Mouse (Mus musculus) CH12.LX (cell line): Measurements from ENCODE around the gene Sema3d. TPM values are rescaled to one million over a fixed set of nuclear protein-coding genes. Genes with fewer than 3 reads are reported as not detected.

Experiments
- DNase-seq: peaks from one replicate; pipeline ENCODE4 v3.0.0-alpha.2; 2013; ENCODE audit errors: extremely low read depth
- H3K27ac ChIP-seq: 2 replicates; pipeline ENCODE4 v1.5.1; 2012; ENCODE audit warnings: low read depth, mild to moderate bottlenecking, control low read depth, moderate library complexity; ENCODE audit not compliant: insufficient read depth
- H3K27me3 ChIP-seq: replicated peaks from 2 replicates; pipeline ENCODE3; 2012; ENCODE audit warnings: inconsistent platforms
- H3K36me3 ChIP-seq, 2 experiments: replicated peaks in 1 of 2; 2 replicates each; pipeline versions ENCODE3 to v1.6.1; 2012; ENCODE audit warnings: inconsistent platforms in 1 of 2, low read length in 1 of 2, mild to moderate bottlenecking in 1 of 2, mixed read lengths in 1 of 2, moderate library complexity in 1 of 2; ENCODE audit not compliant: control insufficient read depth in 1 of 2, insufficient read depth in 1 of 2
- H3K4me1 ChIP-seq, 2 experiments: 2 replicates each; pipeline ENCODE4 v1.6.1; 2012; ENCODE audit warnings: inconsistent platforms in 1 of 2, moderate library complexity in 1 of 2; ENCODE audit not compliant: insufficient read depth in 2 of 2, control insufficient read depth in 1 of 2
- H3K4me2 ChIP-seq: 2 replicates; pipeline ENCODE4 v1.6.1; 2012; ENCODE audit warnings: low read depth, mild to moderate bottlenecking, control low read depth; ENCODE audit not compliant: poor library complexity, insufficient read depth, severe bottlenecking
- H3K4me3 ChIP-seq, 3 experiments: fragments of 150-350 bp in 1 of 3; sonication (generic) in 1 of 3; replicated peaks in 1 of 3; 2 replicates each; pipeline versions ENCODE3 to v1.5.1; 2011 to 2012; ENCODE audit warnings: low read depth in 2 of 3, low read length in 2 of 3, mild to moderate bottlenecking in 2 of 3, moderate library complexity in 2 of 3, control low read depth in 1 of 3, improper control_type of control experiment in 1 of 3, inconsistent platforms in 1 of 3, mixed read lengths in 1 of 3; ENCODE audit not compliant: poor library complexity in 1 of 3
- H3K79me2 ChIP-seq: replicated peaks from 2 replicates; pipeline ENCODE4 v1.6.1; 2012; ENCODE audit warnings: mild to moderate bottlenecking, moderate library complexity; ENCODE audit not compliant: control insufficient read depth, poor library complexity, insufficient read depth, severe bottlenecking; ENCODE audit errors: extremely low read depth
- H3K9ac ChIP-seq: 2 replicates; pipeline ENCODE4 v1.6.1; 2012; ENCODE audit warnings: low read depth, mild to moderate bottlenecking, control low read depth, moderate library complexity; ENCODE audit not compliant: insufficient read depth
- H3K9me3 ChIP-seq: replicated peaks from 2 replicates; pipeline ENCODE3; 2012; ENCODE audit warnings: low read length, inconsistent platforms, mixed read lengths
- BHLHE40 ChIP-seq: IDR thresholded peaks from 2 replicates; pipeline ENCODE4 v1.6.1; 2011; ENCODE audit warnings: mild to moderate bottlenecking, low read depth, low read length, improper control_type of control experiment
- CHD1 ChIP-seq: IDR thresholded peaks from 2 replicates; pipeline ENCODE4 v1.6.1; 2012; ENCODE audit warnings: low read depth, low read length, improper control_type of control experiment, inconsistent platforms
- CHD2 ChIP-seq: IDR thresholded peaks from 2 replicates; pipeline ENCODE4 v1.6.1; 2011; ENCODE audit warnings: low read length, improper control_type of control experiment
- CTCF ChIP-seq, 2 experiments: IDR thresholded peaks in 1 of 2; conservative IDR thresholded peaks in 1 of 2; 2 replicates each; pipeline ENCODE4 v1.5.1; 2011 to 2012; ENCODE audit warnings: low read depth in 2 of 2, low read length in 2 of 2, improper control_type of control experiment in 1 of 2, inconsistent platforms in 1 of 2, mild to moderate bottlenecking in 1 of 2, moderate library complexity in 1 of 2
- E2F4 ChIP-seq: IDR thresholded peaks from 2 replicates; pipeline ENCODE4 v1.6.1; 2011; ENCODE audit warnings: low read depth, low read length, improper control_type of control experiment; ENCODE audit not compliant: insufficient replicate concordance
- ELF1 ChIP-seq: IDR thresholded peaks from 2 replicates; pipeline ENCODE4 v1.6.1; 2014; ENCODE audit warnings: low read depth, mild to moderate bottlenecking, inconsistent platforms, low read length, improper control_type of control experiment
- HCFC1 ChIP-seq: IDR thresholded peaks from 2 replicates; pipeline ENCODE4 v1.6.1; 2012; ENCODE audit warnings: low read depth, mild to moderate bottlenecking, inconsistent platforms, low read length, improper control_type of control experiment
- IRF4 ChIP-seq: IDR thresholded peaks from 2 replicates; pipeline ENCODE4 v1.6.1; 2014; ENCODE audit warnings: low read depth, mild to moderate bottlenecking, inconsistent platforms, low read length, improper control_type of control experiment
- JUN ChIP-seq: IDR thresholded peaks from 2 replicates; pipeline ENCODE4 v1.6.1; 2011; ENCODE audit warnings: low read depth, mild to moderate bottlenecking, low read length, improper control_type of control experiment, moderate library complexity; ENCODE audit not compliant: insufficient read depth
- JUND ChIP-seq: conservative IDR thresholded peaks from 2 replicates; pipeline ENCODE4 v1.6.1; 2011; ENCODE audit warnings: low read depth, low read length, improper control_type of control experiment
- KAT2A ChIP-seq: IDR thresholded peaks from 2 replicates; pipeline ENCODE4 v1.6.1; 2012; ENCODE audit warnings: low read length, improper control_type of control experiment, inconsistent platforms; ENCODE audit not compliant: insufficient replicate concordance
- MAFK ChIP-seq: IDR thresholded peaks from 2 replicates; pipeline ENCODE4 v1.6.1; 2011; ENCODE audit warnings: low read length, improper control_type of control experiment; ENCODE audit not compliant: insufficient replicate concordance
- MAX ChIP-seq: IDR thresholded peaks from 2 replicates; pipeline ENCODE4 v1.6.1; 2011; ENCODE audit warnings: low read length, improper control_type of control experiment
- MAZ ChIP-seq: IDR thresholded peaks from 2 replicates; pipeline ENCODE4 v1.6.1; 2012; ENCODE audit warnings: low read depth, mild to moderate bottlenecking, inconsistent platforms, low read length, improper control_type of control experiment, moderate library complexity
- MEF2A ChIP-seq: IDR thresholded peaks from 2 replicates; pipeline ENCODE4 v1.6.1; 2014; ENCODE audit warnings: low read depth, mild to moderate bottlenecking, inconsistent platforms, low read length, improper control_type of control experiment, borderline replicate concordance
- MXI1 ChIP-seq: IDR thresholded peaks from 2 replicates; pipeline ENCODE4 v1.6.1; 2011; ENCODE audit warnings: mild to moderate bottlenecking, low read depth, low read length, improper control_type of control experiment
- MYC ChIP-seq: IDR thresholded peaks from 2 replicates; pipeline ENCODE4 v1.6.1; 2011; ENCODE audit warnings: low read depth, mild to moderate bottlenecking, improper control_type of control experiment, low read length
- NELFE ChIP-seq: IDR thresholded peaks from 2 replicates; pipeline ENCODE4 v1.6.1; 2011; ENCODE audit warnings: low read depth, low read length, improper control_type of control experiment
- NRF1 ChIP-seq: IDR thresholded peaks from 2 replicates; pipeline ENCODE4 v1.6.1; 2014; ENCODE audit warnings: low read depth, mild to moderate bottlenecking, inconsistent platforms, low read length, improper control_type of control experiment, moderate library complexity
- PAX5 ChIP-seq: IDR thresholded peaks from 2 replicates; pipeline ENCODE4 v1.6.1; 2012; ENCODE audit warnings: low read length, inconsistent platforms, mixed read lengths
- POLR2A ChIP-seq: IDR thresholded peaks from 2 replicates; pipeline ENCODE4 v1.6.1; 2011; ENCODE audit warnings: low read depth, mild to moderate bottlenecking, improper control_type of control experiment, low read length
- POLR2AphosphoS2 ChIP-seq: IDR thresholded peaks from 2 replicates; pipeline ENCODE4 v1.6.1; 2011; ENCODE audit warnings: low read depth, low read length, improper control_type of control experiment
- RAD21 ChIP-seq: IDR thresholded peaks from 2 replicates; pipeline ENCODE4 v1.6.1; 2011; ENCODE audit warnings: low read depth, mild to moderate bottlenecking, low read length, improper control_type of control experiment, moderate library complexity
- RCOR1 ChIP-seq: conservative IDR thresholded peaks from 2 replicates; pipeline ENCODE4 v1.6.1; 2012; ENCODE audit warnings: low read depth, mild to moderate bottlenecking, inconsistent platforms, low read length, improper control_type of control experiment
- SIN3A ChIP-seq: IDR thresholded peaks from 2 replicates; pipeline ENCODE4 v1.6.1; 2012; ENCODE audit warnings: low read length, improper control_type of control experiment, inconsistent platforms
- SMC3 ChIP-seq: IDR thresholded peaks from 2 replicates; pipeline ENCODE4 v1.6.1; 2011; ENCODE audit warnings: low read depth, low read length, improper control_type of control experiment
- TCF12 ChIP-seq: IDR thresholded peaks from 2 replicates; pipeline ENCODE4 v1.6.1; 2014; ENCODE audit warnings: low read depth, mild to moderate bottlenecking, inconsistent platforms, low read length, improper control_type of control experiment
- UBTF ChIP-seq: IDR thresholded peaks from 2 replicates; pipeline ENCODE4 v1.6.1; 2012; ENCODE audit warnings: low read depth, mild to moderate bottlenecking, inconsistent platforms, low read length, improper control_type of control experiment, moderate library complexity
- USF1 ChIP-seq: IDR thresholded peaks from 2 replicates; pipeline ENCODE4 v1.6.1; 2014; ENCODE audit warnings: low read depth, mild to moderate bottlenecking, inconsistent platforms, low read length, improper control_type of control experiment
- USF2 ChIP-seq: conservative IDR thresholded peaks from 2 replicates; pipeline ENCODE4 v1.6.1; 2011; ENCODE audit warnings: low read depth, low read length, improper control_type of control experiment
- ZC3H11A ChIP-seq: IDR thresholded peaks from 2 replicates; pipeline ENCODE4 v1.6.1; 2012; ENCODE audit warnings: low read depth, mild to moderate bottlenecking, inconsistent platforms, low read length, improper control_type of control experiment
- ZKSCAN1 ChIP-seq: IDR thresholded peaks from 2 replicates; pipeline ENCODE4 v1.6.1; 2012; ENCODE audit warnings: low read depth, inconsistent platforms, low read length, improper control_type of control experiment, borderline replicate concordance
- ZMIZ1 ChIP-seq: IDR thresholded peaks from 2 replicates; pipeline ENCODE4 v1.6.1; 2012; ENCODE audit warnings: low read depth, mild to moderate bottlenecking, inconsistent platforms, low read length, improper control_type of control experiment
- ZNF384 ChIP-seq: IDR thresholded peaks from 2 replicates; pipeline ENCODE4 v1.6.1; 2012; ENCODE audit warnings: low read depth, low read length, improper control_type of control experiment, inconsistent platforms
- dilution Hi-C: fragments of 300-500 bp; cut with MboI; formaldehyde crosslinking; loops from 2 replicates; pipeline ENCODE4 v1.14.3; 2020; ENCODE audit warnings: low sequenced_read_pairs; ENCODE audit not compliant: extremely low pct_unique_long_range_greater_than_20kb, extremely low pct_ligation_motif_present
- in situ Hi-C: fragments of 300-500 bp; cut with MboI; formaldehyde crosslinking; loops from 3 replicates; pipeline ENCODE4 v1.14.3; 2019; ENCODE audit warnings: low sequenced_read_pairs, low pct_ligation_motif_present, low pct_unique_long_range_greater_than_20kb, mixed read lengths
- polyA plus RNA-seq: library from polyadenylated mRNA; unstranded; fragments of >175 nt; gene quantifications from 2 replicates; pipeline ENCODE4 v1.2.1, GENCODE M21; 2012; ENCODE audit warnings: low read depth; ENCODE audit not compliant: insufficient read length
- total RNA-seq, 2 experiments: library from RNA; depleted of rRNA; stranded (reverse); fragments of 300-350 nt in 1 of 2; fragments of >200 nt in 1 of 2; gene quantifications; 2 replicates each; pipeline ENCODE4 v1.2.3; 2012 to 2014

Sema3d gene
- total and polyA plus RNA-seq, 3 experiments, result not detected

GRCm38 (mm10) chr5:12562204-12562603 lies 179.0 kb downstream of the Sema3d start:
- Histone ChIP-seq H3K4me2 (no peak overlapping the region), H3K9ac (no peak overlapping the region), H3K4me1 (no peaks in the 10 kb centered on the region), H3K9me3 (peaks cover 24% of the 10 kb centered on the region), H3K79me2 (no peaks in the 10 kb centered on the region), H3K27ac (no peak overlapping the region), H3K36me3 (no peaks in the 10 kb centered on the region), H3K4me3 (no peak overlapping the region), H3K27me3 (no peaks in the 10 kb centered on the region)
- dilution Hi-C loops (no loop called here), in situ Hi-C loops (loop anchor here (25.0 kb wide), 1 partner anchor 1075 kb away; no protein-coding TSS in a partner anchor)
- no peak for TF ChIP-seq JUN
- no peak for TF ChIP-seq HCFC1
- no peak for TF ChIP-seq RCOR1
- TF ChIP-seq MAZ, result no peak
- no peak for TF ChIP-seq MAFK
- TF ChIP-seq POLR2AphosphoS2, result no peak
- TF ChIP-seq CTCF (conservative IDR thresholded peaks at IDR 0.05 in 1 of 2, IDR thresholded peaks at IDR 0.05 in 1 of 2; ENCODE audit: low read depth in 2 of 2, low read length in 2 of 2), result peak in 1 of 2 experiments; percentile 77; a peak in 2 of 4 replicates
- TF ChIP-seq CHD1, result no peak
- peak; percentile 80 for TF ChIP-seq RAD21
- no peak for TF ChIP-seq NELFE
- TF ChIP-seq KAT2A, result no peak
- TF ChIP-seq MAX, result no peak
- no peak for TF ChIP-seq MYC
- peak; percentile 66 for TF ChIP-seq IRF4
- TF ChIP-seq SMC3, result peak; percentile 82
- TF ChIP-seq MEF2A, result no peak
- no peak for TF ChIP-seq TCF12
- no peak for TF ChIP-seq CHD2
- TF ChIP-seq E2F4, result no peak
- TF ChIP-seq ZC3H11A, result peak; percentile 48
- no peak for TF ChIP-seq SIN3A
- no peak for TF ChIP-seq POLR2A
- no peak for TF ChIP-seq USF1
- TF ChIP-seq JUND, result no peak
- no peak for TF ChIP-seq ZMIZ1
- no peak for TF ChIP-seq NRF1
- no peak for TF ChIP-seq ELF1
- TF ChIP-seq ZKSCAN1, result no peak
- no peak for TF ChIP-seq PAX5
- TF ChIP-seq UBTF, result no peak
- no peak for TF ChIP-seq MXI1
- no peak for TF ChIP-seq ZNF384
- no peak for TF ChIP-seq BHLHE40
- TF ChIP-seq USF2, result no peak
- DNase-seq, result peak; percentile 0
